Mouse (Mus musculus): ENCODE data around the gene Fancd2os. TPM values are rescaled to one million over a fixed set of nuclear protein-coding genes. Genes with fewer than 3 reads are reported as not detected.

Fancd2os gene
- polyA plus RNA-seq, 1 experiment from 2014 or later = 0.30 TPM

DNA sequence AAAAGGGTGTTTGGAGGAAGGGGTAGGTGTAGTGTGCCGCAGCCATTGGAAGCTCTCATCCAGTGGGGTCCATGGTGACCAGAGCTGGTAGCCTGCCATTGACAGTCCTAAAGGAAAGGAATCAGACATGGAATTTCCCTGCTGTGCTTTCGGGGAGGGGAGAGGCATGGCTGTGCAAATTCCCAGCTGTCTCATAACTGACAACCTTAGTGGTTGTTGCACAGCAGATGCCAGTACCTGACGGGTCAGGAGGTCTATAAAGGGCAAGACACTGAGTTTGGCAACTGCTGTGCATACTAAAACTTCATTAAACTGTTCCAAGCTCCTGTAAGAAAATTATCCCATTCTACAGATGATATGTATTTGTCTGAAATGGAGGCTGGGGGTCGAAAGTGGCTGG is 2.6 kb downstream of the Fancd2os start:
- WGBS = 82% methylated on average over 4 of the region's 4 CpGs
- H3K27ac ChIP-seq (ENCODE audit: low read length) = no peak overlapping the region
- no peaks in the 10 kb centered on the region for H3K27me3 ChIP-seq (ENCODE audit: control insufficient read depth, insufficient read depth, low read length)
- no peak for ATAC-seq (replicated peaks; ENCODE audit: extremely low read depth, insufficient read depth, low FRiP score)
- H3K4me3 ChIP-seq (ENCODE audit: low read length) = no peak overlapping the region
- 0 out of 2 replicates have a peak, but pooled peaks cover 2% of the 10 kb centered on the region for H3K4me1 ChIP-seq (ENCODE audit: control insufficient read depth, insufficient read depth, low read length)
- H3K9ac ChIP-seq (ENCODE audit: low read length) = no peak overlapping the region
- no peaks in the 10 kb centered on the region for H3K36me3 ChIP-seq (ENCODE audit: control insufficient read depth, insufficient read depth)
- H3K9me3 ChIP-seq (replicated peaks; ENCODE audit: control insufficient read depth, low read length) = no peaks in the 10 kb centered on the region
- H3K4me2 ChIP-seq (ENCODE audit: low read depth, low read length) = no peak overlapping the region

GRCm38 (mm10) chr6:113592637-113593036 is 7.9 kb downstream of the Fancd2os start:
- H3K4me1 ChIP-seq (ENCODE audit: control insufficient read depth, insufficient read depth, low read length) = no peaks in the 10 kb centered on the region
- no peaks in the 10 kb centered on the region for H3K9me3 ChIP-seq (replicated peaks; ENCODE audit: control insufficient read depth, low read length)
- no peak overlapping the region for H3K4me2 ChIP-seq (ENCODE audit: low read depth, low read length)
- WGBS = 89% methylated on average over 2 of the region's 2 CpGs
- no peak overlapping the region for H3K27ac ChIP-seq (ENCODE audit: low read length)
- no peaks in the 10 kb centered on the region for H3K36me3 ChIP-seq (ENCODE audit: control insufficient read depth, insufficient read depth)
- H3K9ac ChIP-seq (ENCODE audit: low read length) = no peak overlapping the region
- H3K27me3 ChIP-seq (ENCODE audit: control insufficient read depth, insufficient read depth, low read length) = no peaks in the 10 kb centered on the region
- no peak for ATAC-seq (replicated peaks; ENCODE audit: extremely low read depth, insufficient read depth, low FRiP score)
- no peak overlapping the region for H3K4me3 ChIP-seq (ENCODE audit: low read length)

GRCm38 (mm10) chr6:113586466-113587183 is 13.9 kb downstream of the Fancd2os start:
- H3K4me1 ChIP-seq (ENCODE audit: control insufficient read depth, insufficient read depth, low read length) = no peaks in the 10 kb centered on the region
- H3K4me3 ChIP-seq (ENCODE audit: low read length) = no peak overlapping the region
- H3K9ac ChIP-seq (ENCODE audit: low read length) = no peak overlapping the region
- no peaks in the 10 kb centered on the region for H3K36me3 ChIP-seq (ENCODE audit: control insufficient read depth, insufficient read depth)
- WGBS = 60% methylated on average over 5 of the region's 5 CpGs
- no peak overlapping the region for H3K4me2 ChIP-seq (ENCODE audit: low read depth, low read length)
- no peak overlapping the region for H3K27ac ChIP-seq (ENCODE audit: low read length)
- H3K27me3 ChIP-seq (ENCODE audit: control insufficient read depth, insufficient read depth, low read length) = no peaks in the 10 kb centered on the region
- no peaks in the 10 kb centered on the region for H3K9me3 ChIP-seq (replicated peaks; ENCODE audit: control insufficient read depth, low read length)
- ATAC-seq (replicated peaks; ENCODE audit: extremely low read depth, insufficient read depth, low FRiP score) = peak; percentile 60; the same call in 1 of the 2 replicates

DNA sequence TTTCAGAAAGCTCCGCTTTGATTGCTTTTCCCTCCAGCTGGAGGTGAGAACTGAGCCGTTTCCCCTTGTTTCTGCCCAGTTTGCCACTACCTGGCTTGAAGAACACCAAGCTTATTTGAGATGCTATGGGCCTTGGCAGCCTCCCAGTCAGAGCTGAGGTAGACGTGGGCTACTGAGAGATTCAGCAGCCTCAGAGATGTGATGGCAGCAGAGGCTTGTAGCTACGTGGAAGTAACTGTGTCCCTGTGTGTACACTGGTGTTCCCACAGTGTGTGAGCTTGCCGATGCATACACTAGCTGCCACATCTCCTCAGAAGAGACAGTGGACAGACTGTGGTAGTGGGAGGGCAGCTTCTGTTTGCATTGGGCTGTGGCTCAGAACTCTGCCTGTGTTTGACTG is 15.4 kb downstream of the Fancd2os start:
- WGBS = 90% methylated on average over 5 of the region's 5 CpGs
- Histone ChIP-seq H3K9ac (ENCODE audit: low read length) (no peak overlapping the region), H3K27ac (ENCODE audit: low read length) (no peak overlapping the region), H3K4me1 (ENCODE audit: control insufficient read depth, insufficient read depth, low read length) (no peaks in the 10 kb centered on the region), H3K9me3 (replicated peaks; ENCODE audit: control insufficient read depth, low read length) (no peaks in the 10 kb centered on the region), H3K4me2 (ENCODE audit: low read depth, low read length) (no peak overlapping the region), H3K36me3 (ENCODE audit: control insufficient read depth, insufficient read depth) (no peaks in the 10 kb centered on the region), H3K4me3 (ENCODE audit: low read length) (no peak overlapping the region), H3K27me3 (ENCODE audit: control insufficient read depth, insufficient read depth, low read length) (no peaks in the 10 kb centered on the region)
- no peak for ATAC-seq (replicated peaks; ENCODE audit: extremely low read depth, insufficient read depth, low FRiP score)

GRCm38 (mm10) chr6:113583023-113583422 is 17.5 kb downstream of the Fancd2os start:
- H3K4me1 ChIP-seq (ENCODE audit: control insufficient read depth, insufficient read depth, low read length) = no peaks in the 10 kb centered on the region
- no peaks in the 10 kb centered on the region for H3K27me3 ChIP-seq (ENCODE audit: control insufficient read depth, insufficient read depth, low read length)
- no peak overlapping the region for H3K4me3 ChIP-seq (ENCODE audit: low read length)
- H3K9ac ChIP-seq (ENCODE audit: low read length) = no peak overlapping the region
- H3K36me3 ChIP-seq (ENCODE audit: control insufficient read depth, insufficient read depth) = no peaks in the 10 kb centered on the region
- H3K4me2 ChIP-seq (ENCODE audit: low read depth, low read length) = no peak overlapping the region
- ATAC-seq (replicated peaks; ENCODE audit: extremely low read depth, insufficient read depth, low FRiP score) = no peak
- H3K9me3 ChIP-seq (replicated peaks; ENCODE audit: control insufficient read depth, low read length) = no peaks in the 10 kb centered on the region
- no peak overlapping the region for H3K27ac ChIP-seq (ENCODE audit: low read length)
- WGBS = 88% methylated on average over 4 of the region's 4 CpGs

DNA sequence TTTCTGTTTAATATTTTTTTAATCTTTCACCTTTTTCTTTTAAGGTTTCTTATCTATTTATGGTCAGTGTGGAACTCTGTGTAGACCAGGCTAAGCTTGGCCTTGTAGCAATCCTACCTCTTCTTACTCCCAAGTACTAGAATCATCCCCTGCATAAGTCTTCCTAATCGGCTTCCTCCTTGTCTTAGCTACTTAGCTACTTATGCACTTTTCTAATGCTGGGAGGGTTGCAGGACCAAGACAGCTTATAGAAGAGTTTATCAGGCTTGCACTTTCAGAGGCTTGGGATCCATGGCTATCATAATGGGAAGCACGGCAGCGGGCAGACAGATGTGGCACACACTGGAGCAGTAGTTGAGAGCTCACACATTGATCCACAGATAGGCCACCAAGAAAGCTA is 21.2 kb downstream of the Fancd2os start:
- no peak for ATAC-seq (replicated peaks; ENCODE audit: extremely low read depth, insufficient read depth, low FRiP score)
- 91% methylated on average over 3 of the region's 3 CpGs for WGBS
- Histone ChIP-seq H3K9ac (ENCODE audit: low read length) (no peak overlapping the region), H3K36me3 (ENCODE audit: control insufficient read depth, insufficient read depth) (peaks cover 5% of the 10 kb centered on the region; the same call in 1 of the 2 replicates), H3K4me1 (ENCODE audit: control insufficient read depth, insufficient read depth, low read length) (no peaks in the 10 kb centered on the region), H3K9me3 (replicated peaks; ENCODE audit: control insufficient read depth, low read length) (no peaks in the 10 kb centered on the region), H3K27ac (ENCODE audit: low read length) (no peak overlapping the region), H3K4me3 (ENCODE audit: low read length) (no peak overlapping the region), H3K27me3 (ENCODE audit: control insufficient read depth, insufficient read depth, low read length) (no peaks in the 10 kb centered on the region), H3K4me2 (ENCODE audit: low read depth, low read length) (no peak overlapping the region)

DNA sequence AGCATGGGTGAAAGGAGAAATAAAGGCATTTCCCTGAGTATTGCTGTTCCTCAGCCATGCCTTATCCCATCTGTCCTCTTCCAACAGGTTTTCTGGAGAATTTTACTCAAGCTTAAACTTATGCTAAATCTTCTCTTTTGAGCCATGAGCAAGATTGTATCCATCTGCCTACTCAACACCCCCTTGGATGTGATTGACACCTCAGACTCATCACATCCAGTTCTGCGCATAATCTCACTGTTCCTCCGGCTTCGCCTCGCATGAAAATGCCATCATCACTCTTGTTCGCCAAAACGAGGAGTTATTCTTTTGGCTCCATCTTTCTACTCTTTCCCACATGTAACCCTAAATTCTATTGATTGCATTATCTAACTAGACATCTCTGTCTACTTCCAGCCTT is 24.5 kb downstream of the Fancd2os start:
- H3K4me1 ChIP-seq (ENCODE audit: control insufficient read depth, insufficient read depth, low read length) = no peaks in the 10 kb centered on the region
- no peaks in the 10 kb centered on the region for H3K27me3 ChIP-seq (ENCODE audit: control insufficient read depth, insufficient read depth, low read length)
- H3K4me3 ChIP-seq (ENCODE audit: low read length) = no peak overlapping the region
- H3K4me2 ChIP-seq (ENCODE audit: low read depth, low read length) = no peak overlapping the region
- H3K36me3 ChIP-seq (ENCODE audit: control insufficient read depth, insufficient read depth) = peaks cover 7% of the 10 kb centered on the region; the same call in 1 of the 2 replicates
- WGBS = 95% methylated on average over 6 of the region's 6 CpGs
- no peaks in the 10 kb centered on the region for H3K9me3 ChIP-seq (replicated peaks; ENCODE audit: control insufficient read depth, low read length)
- no peak overlapping the region for H3K27ac ChIP-seq (ENCODE audit: low read length)
- H3K9ac ChIP-seq (ENCODE audit: low read length) = no peak overlapping the region
- ATAC-seq (replicated peaks; ENCODE audit: extremely low read depth, insufficient read depth, low FRiP score) = no peak

DNA sequence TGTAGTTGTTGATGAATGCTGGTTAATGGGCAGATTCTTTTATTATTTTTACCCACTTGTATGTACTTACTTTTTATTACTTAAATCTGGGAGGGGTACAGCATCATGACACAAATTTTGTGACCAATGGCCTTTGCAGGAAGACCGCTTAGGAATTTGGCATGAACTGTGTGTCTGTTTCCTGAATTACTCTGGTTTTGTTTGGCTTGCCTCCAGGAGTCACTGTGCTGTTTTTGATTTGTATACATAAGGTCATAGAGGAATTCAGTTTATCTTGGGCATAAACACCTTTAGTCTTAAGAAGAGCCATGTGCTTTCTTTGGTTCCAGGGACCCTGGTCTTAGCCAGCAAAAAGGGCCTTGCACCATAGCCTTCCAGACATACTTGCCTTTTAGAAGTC is 36.0 kb downstream of the Fancd2os start:
- H3K9me3 ChIP-seq (replicated peaks; ENCODE audit: control insufficient read depth, low read length) = no peaks in the 10 kb centered on the region
- peaks cover 10% of the 10 kb centered on the region for H3K36me3 ChIP-seq (ENCODE audit: control insufficient read depth, insufficient read depth)
- H3K27ac ChIP-seq (ENCODE audit: low read length) = no peak overlapping the region
- no peak overlapping the region for H3K4me3 ChIP-seq (ENCODE audit: low read length)
- H3K4me1 ChIP-seq (ENCODE audit: control insufficient read depth, insufficient read depth, low read length) = no peaks in the 10 kb centered on the region
- H3K9ac ChIP-seq (ENCODE audit: low read length) = no peak overlapping the region
- no peak overlapping the region for H3K4me2 ChIP-seq (ENCODE audit: low read depth, low read length)
- H3K27me3 ChIP-seq (ENCODE audit: control insufficient read depth, insufficient read depth, low read length) = no peaks in the 10 kb centered on the region
- WGBS = 55% methylated on average over 1 of the region's 1 CpGs
- ATAC-seq (replicated peaks; ENCODE audit: extremely low read depth, insufficient read depth, low FRiP score) = no peak

GRCm38 (mm10) chr6:113559736-113560135 is 40.8 kb downstream of the Fancd2os start:
- no peak for ATAC-seq (replicated peaks; ENCODE audit: extremely low read depth, insufficient read depth, low FRiP score)
- H3K9ac ChIP-seq (ENCODE audit: low read length) = no peak overlapping the region
- H3K27ac ChIP-seq (ENCODE audit: low read length) = no peak overlapping the region
- 84% methylated on average over 6 of the region's 6 CpGs for WGBS
- H3K4me1 ChIP-seq (ENCODE audit: control insufficient read depth, insufficient read depth, low read length) = no peaks in the 10 kb centered on the region
- H3K4me2 ChIP-seq (ENCODE audit: low read depth, low read length) = no peak overlapping the region
- H3K27me3 ChIP-seq (ENCODE audit: control insufficient read depth, insufficient read depth, low read length) = no peaks in the 10 kb centered on the region
- H3K4me3 ChIP-seq (ENCODE audit: low read length) = no peak overlapping the region
- no peaks in the 10 kb centered on the region for H3K9me3 ChIP-seq (replicated peaks; ENCODE audit: control insufficient read depth, low read length)
- 0 out of 2 replicates have a peak, but pooled peaks cover 5% of the 10 kb centered on the region for H3K36me3 ChIP-seq (ENCODE audit: control insufficient read depth, insufficient read depth)
